Mouse (Mus musculus) small intestine, adult 2 months (tissue): ENCODE measurements around the gene Cntrl.

Experiments used
- CTCF ChIP-seq: fragments of 200-500 bp; IDR thresholded peaks from 2 replicates; pipeline ENCODE4 v1.5.1; 2012; ENCODE audit warnings: low read depth, mild to moderate bottlenecking, control low read depth, inconsistent platforms, low read length, moderate library complexity, mixed read lengths; ENCODE audit not compliant: insufficient replicate concordance, insufficient read length; ENCODE audit errors: extremely low read depth
- POLR2A ChIP-seq: fragments of 200-500 bp; IDR thresholded peaks from 2 replicates; pipeline ENCODE4 v1.6.1; 2012; ENCODE audit warnings: low read depth, mild to moderate bottlenecking, control low read depth, inconsistent platforms, low read length, moderate library complexity

- TF ChIP-seq POLR2A (no peak), CTCF (no peak)
Observed at GRCm38 (mm10) chr2:35208054-35208453, 98.8 kb downstream of the Cntrl start.
